Mouse (Mus musculus) frontal cortex, postnatal 10 days (tissue): ENCODE data around the gene Ptdss2.

Experiments
- DNase-seq, 2 experiments: peaks; one replicate each; pipeline ENCODE4 v3.0.0; 2022; ENCODE audit warnings: low spot score in 2 of 2, mixed read lengths in 1 of 2

The Ptdss2 gene

DNA sequence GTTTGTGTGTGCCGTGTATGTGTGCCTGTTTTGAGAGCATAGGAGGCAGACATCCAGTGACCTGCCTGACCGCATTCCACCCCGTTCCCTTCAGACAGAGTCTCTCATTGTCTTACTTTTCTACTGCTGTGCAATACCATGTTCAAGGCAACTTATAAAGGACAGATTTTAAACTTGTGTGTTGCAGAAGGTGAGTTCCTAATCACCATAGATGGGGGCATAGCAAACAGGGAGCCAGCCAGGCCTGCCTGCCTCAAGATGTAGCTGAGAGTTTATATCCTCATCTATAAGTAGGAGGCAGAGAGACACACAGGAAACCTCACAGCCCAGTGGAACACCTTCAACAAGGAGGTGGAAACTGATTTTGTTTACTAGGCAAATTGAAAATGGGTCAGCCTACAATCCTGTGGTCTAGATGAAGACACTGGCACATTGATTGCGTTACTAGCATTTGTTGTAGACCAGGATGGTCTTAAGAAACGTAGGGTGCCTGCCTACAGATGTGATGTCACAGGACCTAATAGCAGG lies 51.2 kb downstream of the Ptdss2 start:
- DNase-seq: peak in 1 of 2 experiments; percentile 7

DNA sequence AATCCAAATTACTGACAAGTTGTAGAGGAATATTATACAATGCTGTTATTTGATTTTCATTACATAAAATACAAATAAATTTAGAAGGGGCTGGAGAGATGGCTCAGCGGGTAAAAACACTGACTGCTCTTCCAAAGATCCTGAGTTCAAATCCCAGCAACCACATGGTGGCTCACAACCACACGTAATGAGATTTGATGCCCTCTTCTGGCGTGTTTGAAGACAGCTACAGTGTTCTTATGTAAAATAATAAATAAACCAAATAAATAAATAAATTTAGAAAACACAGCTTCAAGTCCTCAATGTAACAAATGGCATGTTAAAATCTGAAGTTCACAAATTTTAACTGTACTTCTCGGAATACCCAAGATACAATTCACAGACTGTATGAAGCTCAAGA lies 52.9 kb downstream of the Ptdss2 start:
- DNase-seq: no peak

DNA sequence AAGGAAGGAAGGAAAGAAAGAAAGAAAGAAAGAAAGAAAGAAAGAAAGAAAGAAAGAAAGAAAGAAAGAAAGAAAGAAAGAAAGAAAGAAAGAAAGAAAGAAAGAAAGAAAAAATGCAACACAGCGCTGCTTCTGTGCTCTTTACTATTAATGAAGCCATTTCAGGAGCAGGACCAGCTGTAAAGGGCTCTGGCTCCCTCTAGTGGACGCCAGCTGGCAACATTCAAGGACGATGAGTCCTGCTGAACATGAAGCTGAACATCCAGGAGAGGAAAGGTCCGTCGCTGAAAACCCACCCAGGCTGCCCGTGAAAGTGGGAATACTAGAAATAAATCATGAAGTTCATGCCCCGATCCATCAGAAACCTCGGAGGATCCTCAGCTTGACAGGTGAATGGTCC lies 54.0 kb downstream of the Ptdss2 start:
- peak; percentile 71 to 82 for DNase-seq

DNA sequence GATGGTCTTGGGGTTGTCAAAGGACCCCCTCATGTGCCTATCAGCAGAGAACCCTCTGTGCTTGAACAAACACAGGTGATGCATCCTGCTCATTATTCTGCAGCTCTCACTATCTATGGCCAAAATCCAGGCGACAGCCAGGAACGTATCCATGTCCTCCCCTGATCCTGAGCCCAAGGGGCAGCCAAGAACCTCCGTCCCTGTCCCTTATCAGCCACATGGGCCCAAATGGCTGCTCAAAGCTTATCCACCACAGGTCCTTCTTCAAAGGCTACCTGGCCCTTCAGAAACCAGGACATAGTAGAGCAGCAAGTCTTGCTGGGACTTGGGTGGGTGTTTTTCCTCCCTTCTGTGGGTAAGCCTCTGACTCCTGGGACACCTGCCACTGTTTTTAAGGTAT lies 66.0 kb downstream of the Ptdss2 start:
- DNase-seq: no peak

DNA sequence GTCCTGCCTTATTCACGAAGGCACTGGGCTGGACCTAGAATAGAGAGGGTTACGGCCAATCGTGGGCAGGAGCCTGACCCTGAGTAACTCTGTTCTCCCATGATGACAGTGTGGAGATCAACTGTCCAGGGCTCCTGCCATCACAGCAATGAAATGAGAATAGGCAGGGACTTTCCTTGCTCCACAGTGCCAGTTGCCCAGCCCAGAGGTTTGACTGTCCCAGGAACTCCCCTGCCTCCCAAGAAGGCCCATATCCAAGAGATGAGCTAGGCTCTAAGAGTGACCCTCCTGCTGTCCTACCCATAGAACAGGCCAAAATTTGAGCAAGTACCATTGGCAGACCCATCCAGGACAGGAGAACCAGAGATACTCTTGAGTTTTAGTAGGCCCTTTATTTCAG lies 66.6 kb downstream of the Ptdss2 start:
- no peak for DNase-seq

DNA sequence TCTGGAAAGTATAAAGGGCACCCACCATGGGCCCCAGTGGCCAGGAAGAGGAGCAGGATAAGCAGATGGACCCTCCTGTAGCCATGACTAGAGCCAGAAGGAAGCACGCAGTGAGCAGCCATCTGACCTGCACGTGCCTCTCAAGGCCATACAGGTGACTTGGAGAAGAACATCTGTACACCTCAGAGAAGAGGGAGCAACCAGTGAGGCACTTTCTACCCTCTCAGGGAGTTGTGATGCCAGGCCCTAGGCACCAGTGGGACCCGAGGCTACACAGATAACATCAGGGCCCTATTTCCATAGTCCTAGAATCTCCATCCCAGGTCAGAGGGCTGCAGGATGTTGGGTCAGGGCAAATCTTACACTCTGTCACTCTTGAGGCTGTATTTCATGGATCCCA lies 68.0 kb downstream of the Ptdss2 start:
- DNase-seq: no peak

DNA sequence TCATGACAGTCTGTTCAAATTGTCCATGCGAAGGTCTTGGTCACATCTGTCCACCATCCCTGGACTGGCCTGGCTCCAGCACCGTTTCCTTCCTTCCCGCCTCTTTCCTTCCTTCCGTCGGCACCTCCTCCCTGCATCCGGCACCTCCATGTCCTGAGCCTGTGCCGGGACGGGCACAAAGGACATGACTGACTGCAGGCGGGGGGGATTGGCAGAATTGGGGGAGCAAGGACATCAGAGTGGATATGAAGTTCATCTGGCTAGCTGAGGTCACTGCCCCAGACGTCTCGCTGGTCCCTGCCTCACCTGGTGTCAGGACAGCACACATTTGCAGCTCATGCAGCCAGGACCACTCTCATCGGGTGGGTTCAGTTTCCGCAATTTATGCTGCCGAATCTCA lies 68.9 kb downstream of the Ptdss2 start:
- DNase-seq: no peak

DNA sequence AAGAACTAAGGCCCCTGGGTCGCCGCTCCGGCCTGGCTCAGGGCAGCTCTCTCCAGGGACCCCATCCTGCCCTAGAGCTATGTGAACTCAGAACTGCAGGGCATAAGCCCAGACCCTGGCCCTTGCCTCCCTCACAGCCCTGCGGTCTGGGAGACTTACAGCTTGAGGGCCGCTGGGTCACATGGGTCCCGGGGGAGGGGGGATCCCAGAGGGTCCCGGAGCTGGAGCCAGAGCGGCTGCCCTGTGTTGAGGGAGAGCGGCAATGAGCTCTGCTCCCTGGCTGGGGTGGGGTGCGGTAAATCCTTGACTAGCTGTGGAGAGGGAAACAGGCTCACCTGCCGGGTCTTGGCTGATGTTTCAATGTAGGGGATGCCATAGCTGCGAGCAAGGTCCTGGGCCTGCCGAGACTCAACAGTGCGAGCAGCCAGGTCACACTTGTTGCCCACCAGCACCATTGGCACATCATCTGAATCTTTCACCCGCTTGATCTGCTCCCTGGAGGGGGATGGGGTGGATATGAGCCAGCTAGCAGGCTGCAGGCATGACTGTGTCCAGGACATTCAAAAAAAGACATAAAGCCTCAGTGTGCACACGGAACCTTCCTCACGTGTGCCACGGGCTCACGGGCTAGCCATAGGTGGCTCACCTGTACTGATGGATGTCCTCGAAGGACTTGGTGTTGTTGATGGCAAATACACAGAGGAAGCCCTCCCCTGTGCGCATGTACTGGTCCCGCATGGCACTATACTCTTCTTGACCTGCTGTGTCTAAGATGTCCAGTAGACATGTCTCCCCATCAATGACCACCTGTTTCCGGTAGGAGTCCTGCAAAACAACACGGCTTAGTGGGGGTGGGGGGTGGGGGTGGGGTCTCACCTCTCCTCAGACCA lies 69.9 kb downstream of the Ptdss2 start:
- DNase-seq: no peak

DNA sequence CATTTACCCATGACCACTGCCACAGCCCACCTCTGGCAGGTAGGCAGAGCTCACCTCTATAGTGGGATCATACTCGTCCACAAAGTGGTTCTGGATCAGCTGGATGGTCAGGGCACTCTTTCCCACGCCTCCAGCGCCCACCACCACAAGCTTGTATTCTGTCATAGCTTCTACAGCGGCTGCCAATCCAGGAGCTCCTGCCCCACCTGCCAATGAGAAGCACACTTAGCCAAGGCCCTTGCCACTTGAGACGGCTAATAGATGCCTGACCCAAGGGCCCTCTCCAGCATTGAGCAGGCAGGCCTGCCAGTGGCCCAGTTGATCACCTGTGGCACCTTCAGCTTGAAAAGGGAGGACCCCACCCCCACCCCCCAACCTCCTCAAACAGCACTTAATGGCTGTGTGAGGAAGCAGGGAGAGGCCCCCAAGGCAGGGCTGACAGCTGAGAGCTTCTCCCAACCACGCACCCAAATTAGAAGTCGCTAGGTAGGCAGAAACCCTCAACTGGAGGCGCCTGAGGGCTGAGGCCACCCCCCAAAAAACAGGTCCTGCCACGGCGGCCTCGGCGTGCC lies 70.7 kb downstream of the Ptdss2 start:
- no peak for DNase-seq

DNA sequence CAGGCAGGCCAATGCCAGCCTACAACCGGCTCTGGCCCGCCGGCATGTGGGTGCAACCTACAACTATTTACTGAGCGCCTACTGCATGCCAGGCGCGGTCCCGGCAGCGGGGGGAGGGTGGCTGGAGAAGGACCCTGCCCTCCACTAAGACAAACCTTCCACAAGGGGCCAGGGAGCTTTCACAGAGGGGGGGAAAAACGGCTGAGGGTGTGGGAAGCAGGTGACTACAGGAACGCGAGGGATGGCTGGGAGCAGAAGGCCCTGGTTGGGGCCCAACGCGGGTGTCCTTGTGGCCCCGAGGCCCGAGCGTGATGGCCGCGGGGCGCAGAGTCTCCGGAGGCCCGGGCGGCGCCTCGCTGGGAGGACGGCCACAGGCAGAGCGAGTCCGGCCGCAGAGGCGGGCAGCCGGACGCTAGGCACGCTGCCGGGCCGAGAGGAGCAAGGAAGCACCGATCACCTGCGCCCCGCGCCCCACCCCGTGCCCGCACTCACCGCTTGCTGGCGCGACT lies 71.2 kb downstream of the Ptdss2 start:
- peak; percentile 45 to 51 for DNase-seq

DNA sequence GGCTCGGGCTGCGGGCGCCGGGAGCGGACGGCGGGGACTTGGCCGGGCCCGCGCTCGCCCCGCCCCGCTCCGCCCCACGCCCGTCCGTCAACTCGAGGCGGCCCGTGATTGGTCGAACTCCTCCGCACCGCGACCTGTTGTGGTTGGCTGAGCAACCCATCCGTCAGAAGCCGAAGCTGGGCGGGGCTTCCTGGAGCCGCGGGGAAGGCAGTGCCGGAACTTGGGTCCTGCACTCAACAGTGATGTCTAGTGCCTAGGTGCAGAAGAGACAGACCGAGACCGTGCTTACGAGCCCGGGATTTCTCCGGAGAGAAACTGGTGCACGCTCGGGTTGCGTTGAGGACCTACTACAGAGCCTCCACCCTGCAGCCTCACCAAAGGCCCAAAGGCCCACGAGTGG lies 71.8 kb downstream of the Ptdss2 start, which contains the start of the genes Hras and Lrrc56:
Gene Hras (minus strand): TSS at position 58 of the 400 bp plus-strand sequence.
Gene Lrrc56 (plus strand): TSS at position 210 of the 400 bp plus-strand sequence.
- peak; percentile 94 to 98 for DNase-seq

DNA sequence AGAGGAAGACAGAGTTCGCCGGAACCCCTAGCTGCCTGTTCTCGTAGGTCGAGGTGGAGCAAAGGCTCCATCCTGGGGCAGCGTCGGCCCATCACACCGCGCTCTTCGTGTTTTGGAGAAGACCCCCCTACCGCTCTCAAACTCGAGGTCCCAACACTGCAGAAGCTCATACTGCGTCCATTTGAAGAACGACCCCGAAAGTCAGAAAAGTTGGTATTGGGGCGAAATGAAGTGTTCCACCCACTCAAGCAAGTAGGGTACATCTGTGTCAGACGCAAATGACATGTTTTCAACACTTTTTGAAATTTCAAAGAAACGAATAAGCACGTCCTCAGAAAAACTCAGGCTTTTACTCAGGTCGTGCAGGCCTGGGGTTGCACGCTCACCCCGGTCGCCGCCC lies 72.2 kb downstream of the Ptdss2 start:
- no peak for DNase-seq

DNA sequence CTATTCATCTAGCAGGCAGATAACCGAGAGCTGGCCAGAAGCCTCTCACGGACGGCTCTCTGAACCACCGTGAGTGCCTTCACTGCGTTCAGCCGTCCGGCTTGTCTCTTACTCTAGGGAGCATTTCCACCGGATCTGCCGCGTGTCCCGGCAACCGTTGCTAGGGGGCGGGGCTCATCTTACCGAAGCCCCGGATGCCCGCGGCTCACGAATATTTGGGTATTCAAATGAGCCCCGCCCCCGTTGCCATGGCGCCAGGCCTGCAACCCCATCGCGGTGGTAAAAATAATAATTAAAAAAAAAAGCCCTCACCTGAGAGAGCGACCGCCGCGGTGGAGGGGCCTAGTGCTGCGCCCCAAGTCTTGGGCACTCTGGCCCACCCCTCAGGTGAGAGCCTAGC lies 72.6 kb downstream of the Ptdss2 start:
- DNase-seq: peak; percentile 88

DNA sequence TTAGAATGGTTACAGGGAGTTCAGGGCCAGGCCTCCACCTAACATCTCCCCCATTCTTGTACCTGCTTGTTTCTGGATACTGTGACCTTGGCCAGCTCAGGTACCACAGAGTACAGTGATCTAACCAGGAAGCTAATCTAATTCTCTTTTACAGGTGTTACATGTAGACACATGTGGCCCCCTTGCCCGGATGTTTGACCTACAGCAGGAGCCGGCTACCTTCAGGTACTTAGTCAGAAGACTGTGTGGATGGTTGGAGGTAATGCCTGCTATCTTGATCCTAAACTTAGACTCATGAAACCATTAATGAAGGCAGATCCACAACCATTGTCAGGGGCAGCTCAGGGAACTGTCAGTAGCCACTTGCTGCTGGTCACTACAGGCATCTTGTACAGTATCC lies 73.6 kb downstream of the Ptdss2 start:
- no peak for DNase-seq

DNA sequence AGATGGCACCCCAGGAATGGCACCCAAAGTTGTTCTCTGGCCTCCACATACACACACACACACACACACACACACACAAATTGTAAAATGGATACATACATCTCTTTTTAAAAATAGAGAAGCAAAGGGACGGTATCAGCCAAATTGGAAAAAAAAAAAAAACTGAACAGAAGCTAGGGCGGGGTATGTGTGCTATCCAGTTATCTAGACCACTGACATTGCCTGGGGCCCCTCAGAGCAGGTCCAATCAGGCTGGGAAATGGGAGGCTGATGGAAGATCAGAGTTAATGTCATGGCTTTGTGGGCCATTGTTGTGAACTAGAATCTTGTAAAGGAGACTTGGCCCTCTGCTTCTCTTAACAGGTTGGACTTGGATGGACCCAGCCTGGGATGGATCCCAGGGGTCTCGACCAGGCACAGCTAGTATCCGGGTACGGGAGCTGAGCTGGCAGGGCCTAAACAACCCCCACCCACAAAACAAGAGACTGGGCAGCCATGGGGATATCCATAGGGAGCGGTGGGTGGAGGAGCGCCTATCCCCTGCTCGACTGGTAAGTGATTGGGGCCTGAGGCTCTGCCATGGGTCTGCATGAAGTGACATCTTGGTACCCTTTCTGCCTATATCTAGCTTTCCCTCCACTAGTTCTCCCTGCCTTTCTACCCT lies 74.6 kb downstream of the Ptdss2 start:
- DNase-seq: no peak

DNA sequence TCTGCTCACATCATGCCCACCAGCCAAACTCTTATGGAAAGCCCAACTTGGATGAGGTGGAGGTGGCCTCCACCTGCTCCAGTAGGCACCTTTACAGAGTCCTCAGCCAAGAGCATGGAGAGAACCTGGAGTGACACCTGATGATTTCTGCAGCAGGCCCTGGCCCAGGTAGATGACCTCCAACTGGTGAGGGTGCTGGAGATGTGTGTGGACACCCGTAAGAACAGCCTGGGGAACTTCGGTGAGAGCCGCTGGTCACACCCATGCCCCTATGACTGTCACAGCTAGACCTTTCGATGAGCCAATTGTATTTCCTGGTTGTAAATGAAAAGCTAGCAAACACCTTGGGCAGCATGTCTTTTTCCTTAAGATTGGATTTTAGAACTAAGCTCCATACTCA lies 75.9 kb downstream of the Ptdss2 start:
- no peak for DNase-seq

DNA sequence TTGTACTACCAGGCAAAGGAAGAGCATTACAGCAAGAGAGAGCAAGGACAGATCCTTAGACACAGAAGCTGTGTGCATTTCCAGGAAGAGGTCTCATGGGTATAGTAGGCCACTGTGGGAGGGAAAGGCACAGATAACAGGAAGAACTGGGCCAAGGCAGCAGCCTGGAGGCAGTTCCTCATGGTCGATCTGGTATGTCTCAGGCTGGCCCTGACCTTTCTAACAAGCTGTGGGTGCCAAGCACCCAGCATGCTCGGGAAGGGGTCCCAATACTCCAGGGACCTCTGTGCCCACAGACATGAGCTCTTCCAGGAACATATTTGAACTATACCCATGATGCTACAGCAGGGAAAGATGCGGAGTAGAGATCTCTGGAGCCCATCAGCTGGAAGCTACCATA lies 82.4 kb downstream of the Ptdss2 start:
- no peak for DNase-seq

DNA sequence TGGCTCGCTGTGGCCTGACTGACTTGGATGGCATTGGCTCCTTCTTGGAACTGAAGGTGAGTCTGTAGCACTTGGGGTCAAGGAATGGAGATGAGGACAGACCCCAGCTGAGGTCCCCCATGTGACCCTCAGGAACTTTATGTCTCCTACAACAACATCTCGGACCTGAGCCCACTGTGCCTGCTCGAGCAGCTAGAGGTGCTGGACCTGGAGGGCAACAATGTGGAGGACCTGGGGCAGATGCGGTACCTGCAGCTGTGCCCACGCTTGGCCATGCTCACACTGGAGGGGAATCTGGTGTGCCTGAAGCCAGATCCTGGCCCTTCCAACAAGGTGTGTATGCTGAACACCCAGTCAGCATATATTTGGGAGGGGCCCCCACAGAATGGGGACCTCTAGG lies 83.3 kb downstream of the Ptdss2 start:
- DNase-seq: no peak

DNA sequence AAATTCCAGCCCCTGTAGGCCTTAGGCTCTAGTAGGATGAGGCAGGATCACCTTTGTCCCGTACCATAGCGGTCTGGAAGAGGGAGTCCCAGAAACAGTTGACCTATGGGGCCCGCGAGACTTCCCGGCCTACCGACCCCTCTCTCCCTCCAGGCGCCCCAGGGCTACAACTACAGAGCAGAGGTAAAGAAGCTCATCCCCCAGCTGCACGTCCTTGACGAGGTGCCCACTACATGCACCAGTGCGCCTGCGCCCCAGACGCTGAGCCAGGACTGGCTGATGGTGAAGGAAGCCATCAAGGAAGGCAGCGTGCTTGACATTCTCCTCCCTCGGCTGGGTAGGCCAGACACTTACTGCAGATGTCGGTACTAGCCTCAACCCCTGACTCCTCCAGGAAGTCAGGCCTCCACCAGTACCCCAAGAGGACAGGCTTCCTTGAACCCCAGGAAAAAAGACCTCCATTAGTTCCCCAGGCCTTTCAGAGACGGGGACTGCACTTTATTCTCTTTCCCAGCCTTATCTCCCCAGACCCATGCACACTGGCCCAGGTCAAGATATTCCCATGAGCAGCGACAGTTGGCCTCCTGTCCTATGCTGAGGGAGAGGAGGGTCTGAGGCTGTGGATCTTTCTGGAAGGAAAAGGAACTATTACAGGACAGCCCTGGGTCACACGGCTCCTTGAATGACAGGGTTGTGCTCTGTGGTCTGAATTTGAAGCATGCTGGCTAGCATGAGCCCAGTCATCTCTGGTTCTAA lies 84.2 kb downstream of the Ptdss2 start:
- DNase-seq: no peak
